Mouse (Mus musculus) urinary bladder, postnatal 10 days (tissue): ENCODE measurements around the gene Adamts16.

Source experiments
- DNase-seq: peaks from one replicate; pipeline ENCODE4 v3.0.0; 2022; ENCODE audit warnings: low spot score

Adamts16 gene

DNA sequence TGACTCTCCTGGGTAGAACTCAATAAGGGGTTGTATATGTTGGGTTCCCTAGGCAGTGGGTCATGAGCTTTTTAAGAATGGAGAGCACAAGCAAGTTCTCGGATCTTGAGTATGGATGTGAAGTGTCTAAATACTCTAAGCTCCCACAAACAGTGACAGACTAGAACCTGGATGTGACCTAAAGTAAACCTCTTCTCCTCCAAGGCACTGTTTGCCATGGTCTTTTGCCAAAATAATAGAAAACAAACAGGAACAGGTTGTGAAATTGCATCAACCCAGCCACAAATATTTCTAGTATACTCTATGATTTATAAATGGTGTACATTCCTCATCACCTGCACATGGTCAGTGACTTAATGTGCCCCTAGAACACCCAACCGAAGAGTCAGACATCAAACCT is 79.0 kb downstream of the Adamts16 start:
- DNase-seq, result no peak

- DNase-seq, result no peak
These were observed 80.3 kb downstream of the Adamts16 start for GRCm38 (mm10) chr13:70761312-70761711.

DNA sequence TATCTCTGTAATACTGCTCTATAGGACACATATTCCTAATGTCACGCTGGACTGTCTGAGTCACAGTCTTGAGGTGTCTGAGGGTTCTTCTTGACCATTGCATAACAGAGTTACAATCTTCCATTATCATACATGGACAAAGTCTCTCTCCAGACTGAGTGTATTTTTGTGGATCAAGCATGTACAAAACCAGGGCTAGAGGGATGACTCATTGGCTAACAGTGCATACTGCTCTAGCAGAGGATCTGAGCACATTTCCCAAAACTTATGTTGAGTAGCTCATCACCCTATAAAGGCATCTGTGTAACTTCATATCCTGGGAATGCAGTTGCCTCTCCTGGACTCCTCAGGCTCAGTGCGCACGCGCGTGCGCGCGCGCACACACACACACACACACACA is 81.4 kb downstream of the Adamts16 start:
- no peak for DNase-seq

DNA sequence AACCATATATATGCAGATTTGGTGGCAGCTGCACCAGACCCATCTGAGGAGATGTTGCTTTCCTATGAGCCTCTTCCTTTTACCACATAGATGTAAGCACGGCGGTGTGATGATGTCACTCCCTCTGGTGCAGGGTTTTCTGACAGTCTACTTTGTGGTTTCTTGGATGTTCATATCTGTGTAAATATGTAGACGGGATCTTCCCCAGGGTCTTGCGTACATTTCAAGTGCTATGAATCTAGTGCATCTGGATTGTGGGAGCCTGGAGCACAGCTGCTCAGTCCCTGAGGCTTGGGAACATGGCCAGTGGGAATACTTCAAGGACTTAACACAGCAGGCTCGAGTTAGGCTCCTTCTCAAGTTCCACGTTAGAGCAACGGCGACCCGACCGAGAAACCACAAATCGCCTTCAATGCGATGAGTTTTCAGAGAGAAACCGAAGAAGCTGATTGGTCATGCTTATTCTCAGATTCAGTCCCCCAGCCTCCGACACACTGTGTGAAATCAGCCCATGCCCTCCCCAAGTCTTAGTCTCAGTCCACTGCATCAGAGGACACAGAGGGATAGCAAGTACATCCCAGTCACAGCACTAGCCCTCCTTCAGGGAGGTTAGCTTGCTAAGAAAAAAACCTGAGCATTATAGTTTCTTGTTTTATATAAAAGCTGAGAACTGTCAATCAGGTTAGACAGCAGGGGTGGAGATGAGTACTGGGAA is 95.2 kb downstream of the Adamts16 start:
- no peak for DNase-seq

- DNase-seq, result no peak
These were observed 97.1 kb downstream of the Adamts16 start for GRCm38 (mm10) chr13:70744416-70745038.

- no peak for DNase-seq
These were observed 98.9 kb downstream of the Adamts16 start for GRCm38 (mm10) chr13:70742693-70743092.

DNA sequence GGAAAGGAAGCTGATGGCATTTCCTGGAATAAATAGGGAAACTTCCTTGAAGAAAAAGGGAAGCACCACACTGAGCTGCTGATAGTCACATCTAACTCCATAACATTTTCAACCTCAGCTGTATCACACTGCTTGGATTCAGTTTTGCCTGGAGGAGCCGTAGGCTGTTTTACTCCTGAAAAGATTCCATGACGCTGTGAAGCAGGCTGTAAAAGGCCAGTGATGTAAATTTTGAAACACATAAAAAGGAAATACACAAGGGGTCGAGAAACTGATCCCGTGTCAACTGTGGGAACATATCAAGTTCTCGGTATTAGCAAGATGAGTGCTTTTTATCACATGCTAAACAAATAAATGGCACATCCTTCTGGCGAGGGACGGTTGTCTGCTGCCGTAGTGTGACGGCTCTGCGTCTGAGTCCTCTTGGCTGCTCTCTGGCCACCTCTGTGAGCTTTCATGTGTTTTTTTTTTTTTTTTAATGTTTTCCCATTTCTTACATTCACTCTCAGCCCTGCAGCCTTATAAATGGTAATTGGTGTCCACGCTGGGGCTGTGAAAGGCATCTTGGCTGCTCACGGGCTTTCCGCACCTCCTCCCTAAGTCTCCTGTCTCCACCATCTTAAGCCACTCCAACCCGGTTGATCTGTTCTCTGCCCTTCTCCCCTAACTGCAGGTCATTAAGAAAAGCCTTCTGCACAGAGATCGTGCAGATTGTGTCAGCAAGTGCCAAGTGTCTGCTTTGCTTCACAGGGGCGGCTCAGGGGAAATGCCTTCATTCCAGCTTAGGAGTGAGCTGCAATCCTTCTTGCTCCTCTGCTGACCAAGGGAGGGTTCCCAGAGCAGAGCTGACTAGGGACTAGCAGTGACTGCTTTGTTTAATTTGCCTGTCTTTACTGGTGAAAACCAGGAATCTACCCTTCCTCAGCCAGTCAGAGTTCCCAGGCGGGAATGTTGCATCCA is 101.0 kb downstream of the Adamts16 start:
- no peak for DNase-seq

- no peak for DNase-seq
These were observed 102.8 kb downstream of the Adamts16 start for GRCm38 (mm10) chr13:70738781-70739180.

- no peak for DNase-seq
These were observed 105.2 kb downstream of the Adamts16 start for GRCm38 (mm10) chr13:70736409-70736808.

DNA sequence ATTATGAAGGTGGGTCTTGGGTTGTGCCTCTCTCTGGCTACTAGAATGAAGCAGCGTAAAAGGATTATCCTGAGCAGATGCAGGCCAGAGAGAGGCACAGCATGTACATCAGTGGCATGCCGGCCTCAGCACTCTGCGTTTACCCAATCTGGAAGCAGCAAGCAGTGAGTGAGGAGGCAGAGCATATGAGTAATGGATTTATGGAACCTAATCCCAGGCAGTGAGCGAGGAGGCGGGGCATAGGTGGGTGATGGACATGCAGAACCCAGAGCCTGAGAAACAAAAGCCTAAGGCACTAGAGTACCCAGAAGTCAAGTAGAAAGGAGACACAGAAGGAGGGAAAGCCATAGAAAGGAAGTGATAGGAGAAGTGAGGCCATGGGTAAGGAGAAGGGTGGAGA is 107.0 kb downstream of the Adamts16 start:
- DNase-seq, result no peak

GRCm38 (mm10) chr13:70733911-70734310 is 107.7 kb downstream of the Adamts16 start:
- DNase-seq, result no peak

DNA sequence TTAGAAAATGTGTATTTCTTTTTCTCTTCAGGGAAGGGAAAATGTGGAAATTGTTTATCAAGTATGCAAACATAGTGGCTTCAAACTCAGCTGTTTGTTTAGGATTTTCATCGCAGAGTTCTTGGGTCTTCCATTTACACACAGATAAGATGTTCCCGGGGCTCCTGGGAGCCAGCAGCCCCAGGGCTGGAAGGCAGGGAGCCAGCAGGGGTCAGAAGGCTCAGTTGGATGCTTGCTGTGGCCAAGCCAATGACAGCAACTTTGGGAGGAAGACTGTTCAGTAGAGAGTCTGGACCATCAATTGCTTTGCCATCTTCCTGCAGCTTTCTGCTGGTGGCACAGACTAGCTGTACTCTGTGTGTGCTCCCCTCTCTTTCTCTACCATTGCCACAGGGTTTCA is 108.4 kb downstream of the Adamts16 start:
- no peak for DNase-seq

- DNase-seq, result no peak
These were observed 108.8 kb downstream of the Adamts16 start for GRCm38 (mm10) chr13:70732781-70733180.

- DNase-seq, result no peak
These were observed 110.3 kb downstream of the Adamts16 start for GRCm38 (mm10) chr13:70731349-70731748.

DNA sequence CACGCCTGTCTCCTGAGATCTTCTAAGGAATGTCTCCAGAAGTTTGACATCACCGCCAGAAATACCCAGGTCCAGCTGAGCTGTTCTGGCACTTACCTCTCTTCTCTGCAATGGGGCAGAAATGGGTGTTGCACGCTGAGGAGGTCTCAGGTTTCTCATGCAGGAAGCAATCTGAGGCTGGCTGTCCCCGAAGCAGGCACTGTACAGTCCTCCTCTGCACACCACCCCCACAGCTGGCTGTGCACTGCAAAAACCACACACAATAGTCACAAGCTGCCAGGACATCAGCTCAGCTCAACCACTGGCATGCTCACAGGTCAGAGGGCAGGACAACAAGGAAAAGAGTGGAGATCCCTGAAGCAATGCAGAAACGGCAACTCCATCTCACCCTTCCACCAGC is 111.6 kb downstream of the Adamts16 start:
- no peak for DNase-seq

DNA sequence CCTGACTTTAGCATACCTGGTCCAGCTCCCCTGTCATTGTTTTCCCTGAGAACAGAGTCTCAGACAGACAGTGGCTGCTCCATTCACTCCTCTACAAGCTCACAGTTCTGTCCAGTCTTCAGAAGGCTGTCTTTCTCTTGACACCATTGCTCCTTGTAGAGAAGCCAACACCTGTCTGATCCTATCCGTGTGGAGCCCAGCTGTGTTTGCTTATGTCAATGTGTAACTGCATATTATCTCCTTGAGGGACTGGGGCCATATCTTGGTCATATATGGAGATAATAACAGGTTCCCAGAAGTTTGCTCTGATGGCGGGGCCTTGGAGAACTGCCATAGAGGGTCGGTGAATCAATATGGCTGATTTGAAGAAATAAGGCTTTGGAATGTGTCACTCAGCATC is 115.4 kb downstream of the Adamts16 start:
- no peak for DNase-seq

GRCm38 (mm10) chr13:70724635-70725034 is 117.0 kb downstream of the Adamts16 start:
- DNase-seq, result no peak

DNA sequence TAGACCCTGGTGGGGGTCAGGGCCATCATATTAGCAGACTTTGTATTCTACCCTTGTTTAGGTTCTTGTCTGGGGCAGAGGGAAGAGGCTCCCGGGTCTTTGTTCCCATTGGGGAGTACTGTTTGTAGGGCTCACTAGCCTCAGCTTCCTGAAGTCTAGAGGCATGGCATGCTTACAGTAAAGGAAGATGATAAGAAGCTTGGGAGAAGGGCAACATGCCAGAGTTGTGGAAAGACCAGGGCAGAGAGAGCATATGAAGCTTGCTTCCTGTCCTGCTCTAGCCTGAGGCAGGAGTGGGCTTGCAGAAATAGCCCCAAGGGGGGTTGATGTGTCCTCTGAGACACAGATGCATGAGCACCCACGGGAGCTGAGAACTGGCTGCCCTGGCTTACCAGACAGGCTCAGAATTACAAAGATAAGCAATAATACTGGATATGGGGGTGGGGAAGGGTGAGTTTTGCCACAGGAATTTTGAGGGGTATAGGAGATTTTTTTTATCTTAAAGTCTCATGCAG is 117.4 kb downstream of the Adamts16 start:
- DNase-seq, result no peak

- no peak for DNase-seq
These were observed 121.6 kb downstream of the Adamts16 start for GRCm38 (mm10) chr13:70719994-70720393.

DNA sequence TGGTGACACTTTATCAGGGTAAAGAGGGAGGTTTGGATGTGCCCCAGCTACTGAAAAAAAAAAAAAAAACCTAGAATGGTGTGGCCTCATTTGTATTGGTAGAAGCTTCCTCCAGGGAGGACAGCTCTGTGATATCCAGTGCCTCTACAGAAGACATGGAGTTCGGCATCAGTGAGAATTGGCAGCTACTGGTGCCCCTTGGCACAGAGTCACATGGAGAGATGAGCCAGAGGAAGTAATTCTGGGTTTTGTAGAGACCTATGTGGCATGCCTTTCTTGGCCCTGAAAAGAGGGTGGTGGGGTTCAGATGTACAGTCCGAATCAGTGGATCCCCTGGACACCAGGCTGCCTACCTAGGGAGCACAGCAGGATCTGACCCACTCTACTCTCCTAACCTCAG is 122.8 kb downstream of the Adamts16 start:
- DNase-seq, result no peak

DNA sequence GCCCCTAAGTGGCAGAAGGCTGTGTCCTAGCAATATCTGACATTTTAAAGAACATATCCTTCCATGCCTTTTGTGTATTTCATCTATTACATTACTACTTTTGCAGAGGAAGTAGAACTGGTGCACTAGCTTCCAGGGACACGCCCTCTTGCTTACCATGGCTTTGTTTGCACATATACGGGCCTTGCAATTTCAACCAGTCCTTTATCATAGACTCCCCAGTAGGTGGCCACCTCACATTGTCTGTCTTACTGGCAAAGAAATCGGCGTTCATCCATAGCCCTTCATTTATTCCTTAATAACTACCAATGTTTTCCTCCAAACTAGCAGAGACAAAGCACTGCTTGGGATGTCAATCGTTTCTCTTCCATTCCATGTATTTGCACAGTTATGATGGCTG is 125.6 kb downstream of the Adamts16 start:
- DNase-seq, result no peak

DNA sequence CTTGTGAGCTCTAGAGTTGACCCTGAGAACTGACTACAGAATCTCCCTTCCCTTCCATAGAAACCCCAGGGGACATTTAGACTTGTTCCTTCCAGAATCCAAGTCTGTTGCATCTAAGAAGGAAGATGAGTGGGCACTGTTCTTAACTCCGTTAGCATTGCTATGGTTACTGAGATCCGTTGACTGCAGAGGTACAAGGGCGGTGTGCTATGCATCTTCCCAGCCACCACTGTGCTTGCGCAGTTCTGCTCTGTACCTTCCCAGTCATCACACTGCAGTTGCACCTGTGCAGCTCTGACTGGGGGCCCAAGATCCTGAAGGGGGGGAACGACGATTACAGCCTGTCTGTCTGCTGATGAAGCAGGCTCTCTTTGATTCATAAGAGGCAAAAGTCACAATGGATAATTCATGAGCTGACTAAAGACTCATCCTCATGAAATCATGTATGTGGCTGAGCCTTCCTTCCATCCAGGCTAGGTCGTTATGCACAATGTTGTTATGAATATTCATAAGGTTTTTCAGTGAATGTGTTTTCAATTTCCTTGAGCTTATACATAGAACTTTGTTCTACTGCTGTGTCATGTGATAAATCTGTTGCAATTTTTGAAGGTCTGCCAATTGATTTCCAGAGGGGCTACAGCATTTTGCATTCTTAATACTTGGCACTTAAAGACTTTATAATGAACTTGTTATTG is 127.4 kb downstream of the Adamts16 start:
- DNase-seq, result no peak
